Mouse (Mus musculus) effector memory CD4-positive, alpha-beta T cell, adult 5 months (primary cell): ENCODE measurements around the gene Dusp28. TPM values are rescaled to one million over a fixed set of nuclear protein-coding genes. Genes with fewer than 3 reads are reported as not detected.

Experiments
- polyA plus RNA-seq: library from polyadenylated mRNA; unstranded; fragments of 100-300 nt; shearing (Covaris generic); gene quantifications from one replicate; pipeline ENCODE4 v1.2.1, GENCODE M21; 2017

Dusp28 gene
- polyA plus RNA-seq: 5.4 TPM

DNA sequence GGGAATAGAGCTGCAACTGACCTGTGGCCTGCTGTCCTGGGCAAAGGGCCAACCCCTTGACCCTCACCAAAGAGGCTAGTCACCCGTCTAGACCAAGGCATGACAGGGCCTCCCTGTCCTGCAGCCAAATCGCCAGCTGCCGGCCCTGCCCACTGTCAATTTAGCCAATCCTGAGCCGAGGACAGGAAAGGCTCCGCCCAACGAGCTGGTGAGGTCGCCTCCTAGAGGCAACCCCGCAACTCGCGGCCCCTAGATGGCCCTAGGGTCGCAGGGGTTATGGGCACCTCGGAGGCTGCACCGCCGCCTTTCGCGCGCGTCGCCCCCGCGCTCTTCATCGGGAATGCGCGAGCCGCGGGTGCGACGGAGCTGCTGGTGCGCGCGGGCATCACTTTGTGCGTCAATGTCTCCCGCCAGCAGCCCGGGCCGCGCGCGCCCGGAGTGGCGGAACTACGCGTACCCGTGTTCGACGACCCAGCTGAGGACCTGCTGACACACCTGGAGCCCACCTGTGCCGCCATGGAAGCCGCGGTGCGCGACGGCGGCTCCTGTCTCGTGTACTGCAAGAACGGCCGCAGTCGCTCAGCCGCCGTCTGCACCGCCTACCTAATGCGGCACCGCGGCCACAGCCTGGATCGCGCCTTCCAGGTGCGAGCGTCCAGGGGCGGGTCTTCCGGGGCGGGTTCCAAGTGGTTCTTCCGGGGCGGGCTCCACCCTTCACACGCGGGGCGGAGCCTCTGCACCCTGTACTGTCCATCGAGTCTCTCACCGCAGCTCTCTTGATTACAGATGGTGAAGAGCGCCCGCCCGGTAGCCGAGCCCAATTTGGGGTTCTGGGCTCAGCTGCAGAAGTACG, at the start of gene Dusp28:
Gene Dusp28, plus strand, starts transcription at position 203 of the 853 bp plus-strand sequence.

GRCm38 (mm10) chr1:92902786-92903185, 4.0 kb upstream of the Dusp28 start, which contains the start of gene Ankmy1:
TSS of gene Ankmy1 (minus strand) at chr1:92902906.

DNA sequence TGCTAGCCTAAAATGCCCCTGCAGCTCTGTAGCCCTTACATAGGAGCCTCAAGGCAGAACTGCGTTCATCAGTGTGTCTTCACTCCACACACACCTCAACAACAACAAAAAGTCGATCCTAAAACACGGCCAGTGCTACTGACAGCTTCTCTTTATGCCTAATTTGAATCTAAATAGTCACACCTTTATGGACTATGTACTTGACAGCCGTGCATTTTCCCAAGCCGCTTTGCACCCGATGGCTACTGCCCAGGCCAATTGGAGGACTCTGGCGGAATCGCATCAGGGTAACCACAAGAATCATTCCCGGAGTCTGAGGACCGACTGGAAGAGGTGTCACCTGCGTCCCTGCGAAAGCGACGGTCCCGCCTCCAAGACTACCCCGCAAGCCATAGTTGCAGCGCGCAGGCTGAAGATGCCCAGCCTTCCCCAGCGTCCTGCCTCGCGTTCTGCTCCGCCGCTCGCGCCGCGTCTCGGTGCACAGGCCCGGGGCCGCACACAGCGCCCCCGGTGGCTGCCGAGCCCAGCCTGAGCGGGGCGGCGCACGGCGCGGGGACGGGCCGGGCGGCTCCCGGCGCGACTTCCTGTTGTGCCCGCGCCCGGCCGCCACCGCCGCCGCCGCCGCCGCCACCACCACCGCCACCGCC, 3.6 kb downstream of the Dusp28 start, which contains the start of gene Rnpepl1:
Gene Rnpepl1, plus strand, starts transcription at position 545 of the 647 bp plus-strand sequence.

GRCm38 (mm10) chr1:92934182-92934827, 27.5 kb downstream of the Dusp28 start, which contains the start of gene Capn10:
TSS of gene Capn10 (plus strand) at chr1:92934376.

GRCm38 (mm10) chr1:92950607-92951006, 43.8 kb downstream of the Dusp28 start, which contains the start of gene Gpr35:
TSS of gene Gpr35 (plus strand) at chr1:92950865.

Other genes with a start within 250 kb of the Dusp28 start
- 15.8 TPM for gene Gpc1, start 75.3 kb upstream of the Dusp28 start, polyA plus RNA-seq
- 0.19 TPM for gene Ankmy1, start 4.1 kb upstream of the Dusp28 start, polyA plus RNA-seq
- gene Rnpepl1, start 3.8 kb downstream of the Dusp28 start, polyA plus RNA-seq: 83.4 TPM
- gene Capn10, start 27.4 kb downstream of the Dusp28 start, polyA plus RNA-seq: 7.4 TPM
- gene Gpr35, start 43.9 kb downstream of the Dusp28 start, polyA plus RNA-seq: 0.57 TPM
- not detected for gene Aqp12, start 99.4 kb downstream of the Dusp28 start, polyA plus RNA-seq
- gene Kif1a, start 195.0 kb downstream of the Dusp28 start, polyA plus RNA-seq: not detected
- not detected for gene Agxt, start 228.3 kb downstream of the Dusp28 start, polyA plus RNA-seq